Mouse (Mus musculus) heart, postnatal 0 days (tissue): ENCODE results near the gene Cyb5r1. TPM values are rescaled to one million over a fixed set of nuclear protein-coding genes. Genes with fewer than 3 reads are reported as not detected.

ENCODE experiments used
- ATAC-seq: fragments of 200-750 bp; cut with Nextera tagmentation; 2 replicates; pipeline ENCODE4 v1.8.0; 2017; ENCODE audit warnings: low read depth, moderate number of reproducible peaks, moderate library complexity; ENCODE audit not compliant: insufficient read depth
- DNase-seq: peaks from one replicate; pipeline ENCODE4 v3.0.0-alpha.2; 2016; ENCODE audit warnings: low spot score
- H3K27ac ChIP-seq: fragments of 300-500 bp; sonication (generic); 2 replicates; pipeline ENCODE4 v1.5.1; 2014; ENCODE audit warnings: low read depth, mild to moderate bottlenecking
- H3K27me3 ChIP-seq: fragments of 300-500 bp; sonication (generic); 2 replicates; pipeline ENCODE4 v1.6.1; 2014; ENCODE audit warnings: low read length, mixed read lengths; ENCODE audit not compliant: control insufficient read depth, insufficient read depth
- H3K36me3 ChIP-seq: fragments of 300-500 bp; sonication (generic); replicated peaks from 2 replicates; pipeline ENCODE4 v1.6.1; 2014; ENCODE audit warnings: low read length, mixed read lengths; ENCODE audit not compliant: control insufficient read depth, insufficient read depth
- H3K4me1 ChIP-seq: fragments of 300-500 bp; sonication (generic); 2 replicates; pipeline ENCODE4 v1.6.1; 2014; ENCODE audit warnings: antibody characterized with exemption; ENCODE audit not compliant: control insufficient read depth, insufficient read depth
- H3K4me2 ChIP-seq: fragments of 300-500 bp; sonication (generic); 2 replicates; pipeline ENCODE4 v1.6.1; 2014; ENCODE audit warnings: low read depth, mild to moderate bottlenecking, low read length, moderate library complexity
- H3K4me3 ChIP-seq: fragments of 300-500 bp; sonication (generic); 2 replicates; pipeline ENCODE4 v1.5.1; 2014; ENCODE audit warnings: low read depth, low read length
- H3K9ac ChIP-seq: fragments of 300-500 bp; sonication (generic); replicated peaks from 2 replicates; pipeline ENCODE4 v1.6.1; 2014; ENCODE audit warnings: low read depth, low read length, mixed read lengths
- H3K9me3 ChIP-seq: fragments of 300-500 bp; sonication (generic); replicated peaks from 2 replicates; pipeline ENCODE4 v1.6.1; 2016; ENCODE audit warnings: low read length; ENCODE audit not compliant: control insufficient read depth
- CTCF ChIP-seq: IDR thresholded peaks from 2 replicates; pipeline ENCODE4 v1.5.1; 2016; ENCODE audit warnings: antibody characterized with exemption, control low read depth, low read depth
- EP300 ChIP-seq: IDR thresholded peaks from 2 replicates; pipeline ENCODE4 v1.6.1; 2016; ENCODE audit warnings: antibody characterized with exemption, low read depth
- WGBS: fragments of 180-500 bp; shearing (Covaris S2); extraction: QIAGEN DNeasy Blood & Tissue Kit; methylation state at CpG from one replicate; pipeline ENCODE4 v1.1.7; 2014; 5-methylcytosine and 5-hydroxymethylcytosine counted together
- polyA plus RNA-seq: library from polyadenylated mRNA; unstranded; fragments of >200 nt; fragmentation: Nextera tagmentation; extraction: Ambion mirVana; gene quantifications from 2 replicates; pipeline ENCODE4 v1.2.1, GENCODE M21; 2015
- total RNA-seq: library from RNA; depleted of rRNA; stranded (reverse); fragments of >200 nt; gene quantifications from 2 replicates; pipeline ENCODE4 v1.2.3, GENCODE M21; 2014; ENCODE audit warnings: low replicate concordance

Gene Cyb5r1
- total and polyA plus RNA-seq, 2 experiments from 2014 or later: 33.9 to 40.0 TPM

DNA sequence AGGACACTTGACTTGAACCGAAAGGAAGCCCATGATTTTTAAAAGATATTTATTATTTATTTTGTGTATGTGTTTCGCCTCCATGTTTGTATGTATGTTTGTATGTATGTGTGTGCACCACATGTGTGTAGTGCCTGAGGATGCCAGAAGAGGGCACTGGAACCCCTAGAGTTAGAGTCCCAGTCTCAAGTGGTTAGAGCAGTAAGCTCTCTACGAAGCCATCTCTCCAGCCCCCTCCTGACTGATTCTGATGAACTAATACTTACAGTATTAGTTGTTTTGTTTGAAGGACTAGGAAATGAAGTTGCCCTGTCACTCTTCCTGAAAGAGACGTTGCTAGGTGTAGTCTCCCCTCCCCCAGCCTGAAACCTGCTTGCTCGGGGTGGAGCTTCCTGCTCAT is 5.6 kb upstream of the Cyb5r1 start:
- Histone ChIP-seq H3K4me2 (no peak overlapping the region), H3K4me1 (no peaks in the 10 kb centered on the region), H3K9me3 (no peaks in the 10 kb centered on the region), H3K4me3 (no peak overlapping the region), H3K27ac (no peak overlapping the region), H3K27me3 (no peaks in the 10 kb centered on the region), H3K36me3 (no peaks in the 10 kb centered on the region), H3K9ac (no peak overlapping the region)
- TF ChIP-seq CTCF (no peak), EP300 (no peak)
- ATAC-seq (no peak), DNase-seq (no peak)
- 66% methylated on average over 5 of the region's 5 CpGs for WGBS

- Histone ChIP-seq H3K27me3 (no peaks in the 10 kb centered on the region), H3K36me3 (peaks cover 40% of the 10 kb centered on the region), H3K9ac (peak overlapping the region; percentile 77), H3K4me2 (peak overlapping the region; percentile 92), H3K4me3 (peak overlapping the region; percentile 80), H3K9me3 (no peaks in the 10 kb centered on the region), H3K4me1 (no peaks in the 10 kb centered on the region), H3K27ac (peak overlapping the region; percentile 78)
- no peak for ATAC-seq
- no peak for TF ChIP-seq EP300
- no peak for TF ChIP-seq CTCF
- 26% methylated on average over 8 of the region's 8 CpGs for WGBS
- no peak for DNase-seq
Observed at GRCm38 (mm10) chr1:134406414-134406771, 1.0 kb downstream of the Cyb5r1 start.

DNA sequence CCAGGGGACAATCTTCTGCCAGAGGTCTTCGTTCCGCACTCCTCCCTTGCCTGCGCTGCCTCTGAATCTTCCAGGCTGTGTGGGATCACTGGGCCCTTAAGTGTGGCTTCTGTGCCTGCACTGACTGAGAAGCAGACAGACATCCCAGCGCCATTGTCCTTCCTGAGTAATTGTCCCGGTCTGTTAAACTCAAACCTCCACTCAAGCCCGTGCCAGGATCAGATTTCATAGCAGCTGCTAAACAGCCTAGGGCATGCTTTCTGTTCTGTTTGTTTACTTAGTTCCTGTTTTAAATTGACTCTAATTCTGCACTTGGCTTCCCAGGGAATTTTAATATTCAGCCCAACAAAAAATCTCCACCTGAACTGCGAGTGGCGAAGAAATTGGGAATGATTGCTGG is 2.7 kb downstream of the Cyb5r1 start:
- no peak for ATAC-seq
- H3K27ac ChIP-seq: no peak overlapping the region
- H3K4me2 ChIP-seq: no peak overlapping the region
- H3K4me1 ChIP-seq: no peaks in the 10 kb centered on the region
- no peak overlapping the region for H3K9ac ChIP-seq
- WGBS: 90% methylated on average over 8 of the region's 8 CpGs
- H3K36me3 ChIP-seq: peaks cover 46% of the 10 kb centered on the region
- TF ChIP-seq CTCF (no peak), EP300 (no peak)
- H3K27me3 ChIP-seq: no peaks in the 10 kb centered on the region
- DNase-seq: no peak
- H3K4me3 ChIP-seq: no peak overlapping the region
- no peaks in the 10 kb centered on the region for H3K9me3 ChIP-seq

- H3K4me1 ChIP-seq: peaks cover 9% of the 10 kb centered on the region; the same call in 1 of the 2 replicates
- H3K4me3 ChIP-seq: no peak overlapping the region
- WGBS: 89% methylated on average over 9 of the region's 9 CpGs
- no peak for TF ChIP-seq EP300
- no peak for TF ChIP-seq CTCF
- peaks cover 46% of the 10 kb centered on the region for H3K36me3 ChIP-seq
- H3K9me3 ChIP-seq: no peaks in the 10 kb centered on the region
- no peak overlapping the region for H3K4me2 ChIP-seq
- DNase-seq: no peak
- no peaks in the 10 kb centered on the region for H3K27me3 ChIP-seq
- no peak overlapping the region for H3K9ac ChIP-seq
- ATAC-seq: no peak
- no peak overlapping the region for H3K27ac ChIP-seq
Observed at GRCm38 (mm10) chr1:134411706-134412629, 6.6 kb downstream of the Cyb5r1 start.

GRCm38 (mm10) chr1:134414038-134414437 is 8.7 kb downstream of the Cyb5r1 start:
- 47% methylated on average over 2 of the region's 2 CpGs for WGBS
- TF ChIP-seq CTCF (no peak), EP300 (no peak)
- ATAC-seq: no peak

More at GRCm38 (mm10) chr1:134414038-134414437, 8.7 kb downstream of the Cyb5r1 start:
- Histone ChIP-seq H3K4me2 (no peak overlapping the region; the same call in 1 of the 2 replicates), H3K9ac (no peak overlapping the region), H3K9me3 (no peaks in the 10 kb centered on the region), H3K4me3 (no peak overlapping the region), H3K27ac (peak overlapping the region; percentile 97; the same call in 1 of the 2 replicates), H3K36me3 (peaks cover 35% of the 10 kb centered on the region), H3K27me3 (no peaks in the 10 kb centered on the region), H3K4me1 (peaks cover 25% of the 10 kb centered on the region)
- DNase-seq: no peak
